Mouse (Mus musculus) ES-E14 (cell line): ENCODE measurements at regions not wholly inside any gene's neighbourhood (a gene's known extent, or its start where the extent isn't known, plus 50 kb on each side); places are given as distances from the start of the nearest gene placed in this dataset.

Experiments used
- DNase-seq: peaks from one replicate; pipeline ENCODE4 v3.0.0-alpha.2; 2013; ENCODE audit warnings: low read depth, low spot score
- H3K27ac ChIP-seq: 2 replicates; pipeline ENCODE4 v1.5.1; 2012; ENCODE audit warnings: low read depth, mild to moderate bottlenecking, low read length, moderate library complexity, mixed read lengths; ENCODE audit not compliant: poor library complexity, insufficient read depth, severe bottlenecking
- H3K36me3 ChIP-seq: 2 replicates; pipeline ENCODE4 v1.6.1; 2012; ENCODE audit warnings: mild to moderate bottlenecking, low read length, moderate library complexity, mixed read lengths; ENCODE audit not compliant: control insufficient read depth, poor library complexity, insufficient read depth, severe bottlenecking
- H3K4me1 ChIP-seq, 2 experiments: fragments of 150-350 bp in 1 of 2; sonication (generic) in 1 of 2; 2 replicates each; pipeline ENCODE4 v1.6.1; 2012; ENCODE audit warnings: low read length in 2 of 2, mild to moderate bottlenecking in 1 of 2, mixed read lengths in 1 of 2; ENCODE audit not compliant: control insufficient read depth in 2 of 2, insufficient read depth in 2 of 2, poor library complexity in 1 of 2
- H3K4me3 ChIP-seq, 2 experiments: fragments of 150-350 bp in 1 of 2; sonication (generic) in 1 of 2; 2 replicates each; pipeline ENCODE4 v1.5.1; 2012; ENCODE audit warnings: low read length in 2 of 2, low read depth in 1 of 2, mild to moderate bottlenecking in 1 of 2, mixed read lengths in 1 of 2; ENCODE audit not compliant: insufficient read depth in 1 of 2, poor library complexity in 1 of 2, severe bottlenecking in 1 of 2
- H3K9ac ChIP-seq: 2 replicates; pipeline ENCODE4 v1.6.1; 2012; ENCODE audit warnings: low read depth, mild to moderate bottlenecking, low read length, mixed read lengths; ENCODE audit not compliant: poor library complexity, insufficient read depth, severe bottlenecking
- H3K9me3 ChIP-seq: fragments of 150-350 bp; sonication (generic); 2 replicates; pipeline ENCODE4 v1.6.1; 2012; ENCODE audit warnings: low read depth, mild to moderate bottlenecking, low read length; ENCODE audit not compliant: control insufficient read depth, insufficient read depth
- CHD2 ChIP-seq: IDR thresholded peaks from 2 replicates; pipeline ENCODE4 v1.6.1; 2014; ENCODE audit warnings: mild to moderate bottlenecking, low read depth, low read length, inconsistent platforms
- HCFC1 ChIP-seq: IDR thresholded peaks from 2 replicates; pipeline ENCODE4 v1.6.1; 2012; ENCODE audit warnings: low read length, inconsistent platforms, borderline replicate concordance; ENCODE audit not compliant: insufficient read depth
- MAFK ChIP-seq: IDR thresholded peaks from 2 replicates; pipeline ENCODE4 v1.6.1; 2014; ENCODE audit warnings: mild to moderate bottlenecking, low read depth, low read length, inconsistent platforms; ENCODE audit not compliant: insufficient read depth
- ZC3H11A ChIP-seq: IDR thresholded peaks from 2 replicates; pipeline ENCODE4 v1.6.1; 2012; ENCODE audit warnings: low read depth, mild to moderate bottlenecking, inconsistent platforms, low read length, borderline replicate concordance
- ZNF384 ChIP-seq: IDR thresholded peaks from 2 replicates; pipeline ENCODE4 v1.6.1; 2012; ENCODE audit warnings: low read depth, low read length, inconsistent platforms
- in situ Hi-C, 2 experiments: fragments of 600-800 bp; cut with MboI; formaldehyde crosslinking; loops; one replicate each; pipeline ENCODE4 v1.15.1; 2025; ENCODE audit warnings: low sequenced_read_pairs in 2 of 2, inconsistent platforms in 1 of 2; ENCODE audit not compliant: unreplicated experiment in 2 of 2

- Histone ChIP-seq H3K9me3 (no peaks in the 10 kb centered on the region), H3K9ac (no peak overlapping the region), H3K4me3 (no peak overlapping the region), H3K4me1 (peaks cover 2 to 3% of the 10 kb centered on the region in 2 experiments; a peak in 2 of 4 replicates), H3K36me3 (no peaks in the 10 kb centered on the region), H3K27ac (no peak overlapping the region)
- DNase-seq = peak; percentile 13
- in situ Hi-C loops = no loop called here
- TF ChIP-seq ZC3H11A (no peak), CHD2 (no peak), ZNF384 (no peak), MAFK (no peak), HCFC1 (no peak)
Observed at GRCm38 (mm10) chr3:120879409-120879808, 292.1 kb downstream of the Rwdd3 start.

- H3K9ac ChIP-seq = no peak overlapping the region
- H3K36me3 ChIP-seq = no peaks in the 10 kb centered on the region
- no peak overlapping the region for H3K27ac ChIP-seq
- H3K9me3 ChIP-seq = no peaks in the 10 kb centered on the region
- H3K4me3 ChIP-seq = no peak overlapping the region
- in situ Hi-C loops = no loop called here
- peaks cover 2 to 3% of the 10 kb centered on the region in 2 experiments; a peak in 2 of 4 replicates for H3K4me1 ChIP-seq
- no peak for DNase-seq
- TF ChIP-seq MAFK (no peak), ZNF384 (no peak), CHD2 (no peak), HCFC1 (no peak), ZC3H11A (no peak)
Observed at GRCm38 (mm10) chr3:120875740-120876139, 295.8 kb downstream of the Rwdd3 start.

GRCm38 (mm10) chr3:120865036-120865435 lies 306.5 kb downstream of the Rwdd3 start:
- H3K9me3 ChIP-seq = no peaks in the 10 kb centered on the region
- no peak overlapping the region for H3K27ac ChIP-seq
- no peak overlapping the region for H3K9ac ChIP-seq
- H3K36me3 ChIP-seq = no peaks in the 10 kb centered on the region
- TF ChIP-seq HCFC1 (no peak), ZC3H11A (no peak), MAFK (no peak), CHD2 (no peak), ZNF384 (no peak)
- no peaks in the 10 kb centered on the region for H3K4me1 ChIP-seq
- in situ Hi-C loops = no loop called here
- H3K4me3 ChIP-seq = no peak overlapping the region
- DNase-seq = no peak

GRCm38 (mm10) chr3:120861641-120862040 lies 309.9 kb downstream of the Rwdd3 start:
- H3K9me3 ChIP-seq = no peaks in the 10 kb centered on the region
- DNase-seq = no peak
- no peak overlapping the region for H3K4me3 ChIP-seq
- H3K4me1 ChIP-seq = no peaks in the 10 kb centered on the region
- no peak overlapping the region for H3K9ac ChIP-seq
- H3K36me3 ChIP-seq = no peaks in the 10 kb centered on the region
- H3K27ac ChIP-seq = no peak overlapping the region
- TF ChIP-seq HCFC1 = no peak
- TF ChIP-seq MAFK = no peak
- TF ChIP-seq ZNF384 = no peak
- TF ChIP-seq CHD2 = no peak
- TF ChIP-seq ZC3H11A = no peak
- in situ Hi-C loops = no loop called here

GRCm38 (mm10) chr3:120858281-120858680 lies 313.2 kb downstream of the Rwdd3 start:
- H3K9me3 ChIP-seq = no peaks in the 10 kb centered on the region
- H3K4me3 ChIP-seq = no peak overlapping the region
- in situ Hi-C loops = no loop called here
- no peaks in the 10 kb centered on the region for H3K4me1 ChIP-seq
- TF ChIP-seq CHD2 (no peak), HCFC1 (no peak), MAFK (no peak), ZNF384 (no peak)
- H3K36me3 ChIP-seq = no peaks in the 10 kb centered on the region
- no peak for DNase-seq
- no peak overlapping the region for H3K9ac ChIP-seq
- H3K27ac ChIP-seq = no peak overlapping the region
